Mouse (Mus musculus) midbrain, embryonic 11.5 days (tissue): ENCODE measurements around the gene Dnaaf5. TPM values are rescaled to one million over a fixed set of nuclear protein-coding genes. Genes with fewer than 3 reads are reported as not detected.

Experiments
- ATAC-seq: fragments of 200-750 bp; cut with Nextera tagmentation; 2 replicates; pipeline ENCODE4 v1.8.0; 2017; ENCODE audit warnings: moderate TSS enrichment, moderate library complexity; ENCODE audit not compliant: low FRiP score
- DNase-seq: peaks from one replicate; pipeline ENCODE4 v3.0.0; 2015; ENCODE audit warnings: low spot score; ENCODE audit errors: missing footprints
- H3K27ac ChIP-seq: fragments of 300-500 bp; sonication (generic); 2 replicates; pipeline ENCODE4 v1.5.1; 2014; ENCODE audit warnings: low read depth, low read length
- H3K27me3 ChIP-seq: fragments of 300-500 bp; sonication (generic); 2 replicates; pipeline ENCODE4 v1.6.1; 2014; ENCODE audit warnings: mild to moderate bottlenecking, low read length, moderate library complexity, mixed read lengths; ENCODE audit not compliant: control insufficient read depth, insufficient read depth
- H3K36me3 ChIP-seq: fragments of 300-500 bp; sonication (generic); 2 replicates; pipeline ENCODE4 v1.6.1; 2014; ENCODE audit warnings: mild to moderate bottlenecking, low read length, moderate library complexity, mixed read lengths; ENCODE audit not compliant: control insufficient read depth, insufficient read depth
- H3K4me1 ChIP-seq: fragments of 300-500 bp; sonication (generic); 2 replicates; pipeline ENCODE4 v1.6.1; 2014; ENCODE audit warnings: low read length; ENCODE audit not compliant: control insufficient read depth, insufficient read depth
- H3K4me2 ChIP-seq: fragments of 300-500 bp; sonication (generic); 2 replicates; pipeline ENCODE4 v1.6.1; 2014; ENCODE audit warnings: mild to moderate bottlenecking, moderate library complexity
- H3K4me3 ChIP-seq: fragments of 300-500 bp; sonication (generic); 2 replicates; pipeline ENCODE4 v1.5.1; 2014; ENCODE audit warnings: low read depth, low read length
- H3K9ac ChIP-seq: fragments of 300-500 bp; sonication (generic); 2 replicates; pipeline ENCODE4 v1.6.1; 2014; ENCODE audit warnings: low read length
- H3K9me3 ChIP-seq: fragments of 300-500 bp; sonication (generic); 2 replicates; pipeline ENCODE4 v1.6.1; 2016; ENCODE audit warnings: low read length; ENCODE audit not compliant: control insufficient read depth
- WGBS: fragments of 180-500 bp; shearing (Covaris S2); extraction: QIAGEN DNeasy Blood & Tissue Kit; methylation state at CpG from one replicate; pipeline ENCODE4 v1.1.7; 2014; 5-methylcytosine and 5-hydroxymethylcytosine counted together
- polyA plus RNA-seq: library from polyadenylated mRNA; unstranded; fragments of >200 nt; fragmentation: Nextera tagmentation; extraction: Ambion mirVana; gene quantifications from 2 replicates; pipeline ENCODE4 v1.2.1, GENCODE M21; 2014

The Dnaaf5 gene
- polyA plus RNA-seq, 1 experiment from 2014 or later: 5.2 TPM

GRCm38 (mm10) chr5:139223331-139223730, 73.3 kb downstream of the Dnaaf5 start:
- H3K4me1 ChIP-seq: no peaks in the 10 kb centered on the region
- no peak overlapping the region for H3K4me2 ChIP-seq
- no peak overlapping the region for H3K27ac ChIP-seq
- DNase-seq (no peak), ATAC-seq (no peak)
- H3K9me3 ChIP-seq: no peaks in the 10 kb centered on the region
- no peak overlapping the region for H3K4me3 ChIP-seq
- no peak overlapping the region for H3K9ac ChIP-seq
- WGBS: 95% methylated on average over 10 of the region's 10 CpGs
- peaks cover 14% of the 10 kb centered on the region for H3K36me3 ChIP-seq
- H3K27me3 ChIP-seq: no peaks in the 10 kb centered on the region

- H3K4me1 ChIP-seq: no peaks in the 10 kb centered on the region
- no peak for ATAC-seq
- no peaks in the 10 kb centered on the region for H3K9me3 ChIP-seq
- H3K4me2 ChIP-seq: no peak overlapping the region
- no peak for DNase-seq
- no peak overlapping the region for H3K9ac ChIP-seq
- peaks cover 19% of the 10 kb centered on the region for H3K36me3 ChIP-seq
- 95% methylated on average over 4 of the region's 4 CpGs for WGBS
- H3K27me3 ChIP-seq: no peaks in the 10 kb centered on the region
- no peak overlapping the region for H3K27ac ChIP-seq
- H3K4me3 ChIP-seq: no peak overlapping the region
Observed at GRCm38 (mm10) chr5:139227236-139227635, 77.2 kb downstream of the Dnaaf5 start.

GRCm38 (mm10) chr5:139227645-139228044, 77.6 kb downstream of the Dnaaf5 start:
- H3K9ac ChIP-seq: no peak overlapping the region
- H3K4me2 ChIP-seq: no peak overlapping the region
- WGBS: 95% methylated on average over 2 of the region's 2 CpGs
- no peaks in the 10 kb centered on the region for H3K27me3 ChIP-seq
- H3K9me3 ChIP-seq: no peaks in the 10 kb centered on the region
- ATAC-seq: no peak
- H3K4me3 ChIP-seq: no peak overlapping the region
- no peak overlapping the region for H3K27ac ChIP-seq
- H3K36me3 ChIP-seq: peaks cover 19% of the 10 kb centered on the region
- DNase-seq: no peak
- no peaks in the 10 kb centered on the region for H3K4me1 ChIP-seq

GRCm38 (mm10) chr5:139228318-139228717, 78.3 kb downstream of the Dnaaf5 start:
- Histone ChIP-seq H3K4me1 (no peaks in the 10 kb centered on the region), H3K9me3 (no peaks in the 10 kb centered on the region), H3K4me2 (no peak overlapping the region), H3K36me3 (peaks cover 19% of the 10 kb centered on the region), H3K4me3 (no peak overlapping the region), H3K27me3 (no peaks in the 10 kb centered on the region), H3K27ac (no peak overlapping the region), H3K9ac (no peak overlapping the region)
- 96% methylated on average over 3 of the region's 3 CpGs for WGBS
- no peak for DNase-seq
- no peak for ATAC-seq

GRCm38 (mm10) chr5:139229716-139230115, 79.7 kb downstream of the Dnaaf5 start:
- 95% methylated on average over 3 of the region's 3 CpGs for WGBS
- no peaks in the 10 kb centered on the region for H3K9me3 ChIP-seq
- peaks cover 21% of the 10 kb centered on the region for H3K36me3 ChIP-seq

GRCm38 (mm10) chr5:139232083-139232482, 82.1 kb downstream of the Dnaaf5 start:
- Histone ChIP-seq H3K9ac (no peak overlapping the region), H3K9me3 (no peaks in the 10 kb centered on the region), H3K4me3 (no peak overlapping the region), H3K27ac (no peak overlapping the region), H3K27me3 (no peaks in the 10 kb centered on the region), H3K4me1 (no peaks in the 10 kb centered on the region), H3K4me2 (no peak overlapping the region), H3K36me3 (peaks cover 19% of the 10 kb centered on the region)
- WGBS: 81% methylated on average over 3 of the region's 3 CpGs
- ATAC-seq (no peak), DNase-seq (no peak)

More at GRCm38 (mm10) chr5:139229716-139230115, 79.7 kb downstream of the Dnaaf5 start:
- no peak overlapping the region for H3K4me2 ChIP-seq
- no peaks in the 10 kb centered on the region for H3K4me1 ChIP-seq
- no peak overlapping the region for H3K4me3 ChIP-seq
- H3K27me3 ChIP-seq: no peaks in the 10 kb centered on the region
- H3K27ac ChIP-seq: no peak overlapping the region
- ATAC-seq (no peak), DNase-seq (no peak)
- no peak overlapping the region for H3K9ac ChIP-seq

GRCm38 (mm10) chr5:139234423-139234822, 84.4 kb downstream of the Dnaaf5 start:
- peaks cover 20% of the 10 kb centered on the region for H3K36me3 ChIP-seq
- ATAC-seq (no peak), DNase-seq (no peak)
- H3K9me3 ChIP-seq: no peaks in the 10 kb centered on the region
- 87% methylated on average over 4 of the region's 4 CpGs for WGBS
- H3K27me3 ChIP-seq: no peaks in the 10 kb centered on the region
- H3K9ac ChIP-seq: no peak overlapping the region
- no peaks in the 10 kb centered on the region for H3K4me1 ChIP-seq
- H3K4me2 ChIP-seq: no peak overlapping the region
- no peak overlapping the region for H3K4me3 ChIP-seq
- no peak overlapping the region for H3K27ac ChIP-seq

Other genes with a start within 250 kb of the Dnaaf5 start
- gene Pdgfa, start 152.9 kb upstream of the Dnaaf5 start, polyA plus RNA-seq: 3.3 and 3.9 TPM in 2 replicates
- gene Prkar1b, start 222 bp upstream of the Dnaaf5 start, polyA plus RNA-seq: 19.5 and 20.2 TPM in 2 replicates
- 41.9 and 44.6 TPM in 2 replicates for gene Sun1, start 50.4 kb downstream of the Dnaaf5 start, polyA plus RNA-seq
- 118 and 123 TPM in 2 replicates for gene Get4, start 102.1 kb downstream of the Dnaaf5 start, polyA plus RNA-seq
- gene Adap1, start 175.4 kb downstream of the Dnaaf5 start, polyA plus RNA-seq: 2.4 TPM in 2 replicates
- 124 and 133 TPM in 2 replicates for gene Cox19, start 201.2 kb downstream of the Dnaaf5 start, polyA plus RNA-seq
- gene Cyp2w1, start 202.4 kb downstream of the Dnaaf5 start, polyA plus RNA-seq: not detected in 2 replicates
- 1.5 and 2.7 TPM in 2 replicates for gene Gpr146, start 227.5 kb downstream of the Dnaaf5 start, polyA plus RNA-seq